Mouse (Mus musculus): Measurements from ENCODE around the gene Gm11213.

DNA sequence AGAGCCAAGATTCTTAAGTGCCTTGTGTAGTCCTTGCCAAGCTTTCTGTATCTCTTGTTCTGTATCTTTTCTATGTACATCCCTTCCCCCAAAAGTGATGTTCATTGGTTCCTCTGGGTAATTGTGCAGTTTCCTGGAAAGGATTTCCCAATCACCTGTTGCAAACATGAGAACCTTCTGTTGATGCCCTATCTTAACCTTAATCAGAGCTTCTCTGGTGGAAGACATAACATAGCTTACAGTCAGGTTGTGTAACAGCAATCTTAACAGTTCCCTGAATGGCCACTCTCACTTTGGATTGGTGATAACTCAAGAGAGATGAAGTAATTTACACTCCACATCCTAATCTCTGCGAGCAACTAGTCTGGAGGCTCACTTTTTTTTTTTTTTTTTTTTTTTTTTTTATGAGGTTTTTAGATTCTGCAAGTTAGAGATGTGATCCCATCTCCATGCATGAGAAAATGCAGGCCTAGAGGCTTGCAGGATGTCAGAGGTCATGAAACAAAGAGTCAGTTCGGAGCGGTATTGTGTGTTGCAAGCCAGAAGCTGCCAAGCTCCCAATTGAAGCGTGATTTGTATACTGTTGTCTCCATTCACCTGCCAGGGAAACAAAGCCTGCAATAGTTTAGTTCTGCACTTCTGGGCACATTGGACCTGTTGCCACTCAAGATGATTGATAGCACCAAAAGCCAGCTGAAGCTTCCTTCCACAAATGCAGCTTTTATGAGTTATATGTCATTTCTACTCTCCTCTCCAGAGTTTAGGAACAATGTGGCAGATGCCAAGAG is 51.1 kb downstream of the Gm11213 start:
- TF ChIP-seq CTCF (conservative IDR thresholded peaks at IDR 0.05; ENCODE audit: low read length) (no peak), POU5F1 (IDR thresholded peaks at IDR 0.05; ENCODE audit: borderline replicate concordance, low read length) (no peak)

Measured in E14TG2a.4 (cell line).